Mouse (Mus musculus): ENCODE results near the gene Dhx58. TPM values are rescaled to one million over a fixed set of nuclear protein-coding genes. Genes with fewer than 3 reads are reported as not detected.

Gene Dhx58
- total RNA-seq, 1 experiment: 2.3 TPM

- Histone ChIP-seq H3K4me1 (ENCODE audit: control insufficient read depth in 2 of 2, insufficient read depth in 2 of 2, low read length in 2 of 2, poor library complexity in 1 of 2) (peaks cover 3 to 16% of the 10 kb centered on the region in 2 experiments; a peak in 3 of 4 replicates), H3K9me3 (ENCODE audit: control insufficient read depth, insufficient read depth, low read depth, low read length) (no peaks in the 10 kb centered on the region), H3K27ac (ENCODE audit: insufficient read depth, low read depth, low read length, poor library complexity, severe bottlenecking) (no peak overlapping the region), H3K4me3 (ENCODE audit: insufficient read depth in 1 of 2, low read depth in 1 of 2, low read length in 2 of 2, poor library complexity in 1 of 2, severe bottlenecking in 1 of 2) (no peak overlapping the region), H3K9ac (ENCODE audit: insufficient read depth, low read depth, low read length, poor library complexity, severe bottlenecking) (no peak overlapping the region), H3K36me3 (ENCODE audit: control insufficient read depth, insufficient read depth, low read length, poor library complexity, severe bottlenecking) (no peaks in the 10 kb centered on the region; the same call in 1 of the 2 replicates)
- in situ Hi-C loops (cut with MboI; ENCODE audit: low sequenced_read_pairs in 2 of 2, unreplicated experiment in 2 of 2): no loop called here
- no peak for DNase-seq (ENCODE audit: low read depth, low spot score)
- no peak for TF ChIP-seq MAFK (IDR thresholded peaks at IDR 0.05; ENCODE audit: insufficient read depth, low read depth, low read length)
- TF ChIP-seq CHD2 (IDR thresholded peaks at IDR 0.05; ENCODE audit: low read depth, low read length): no peak
- TF ChIP-seq HCFC1 (IDR thresholded peaks at IDR 0.05; ENCODE audit: borderline replicate concordance, insufficient read depth, low read length): no peak
- TF ChIP-seq ZC3H11A (IDR thresholded peaks at IDR 0.05; ENCODE audit: borderline replicate concordance, low read depth, low read length): no peak
- TF ChIP-seq ZNF384 (IDR thresholded peaks at IDR 0.05; ENCODE audit: low read depth, low read length): no peak
Measured at GRCm38 (mm10) chr11:100728601-100729000, 24.5 kb upstream of the Dhx58 start.

- Histone ChIP-seq H3K4me3 (ENCODE audit: insufficient read depth in 1 of 2, low read depth in 1 of 2, low read length in 2 of 2, poor library complexity in 1 of 2, severe bottlenecking in 1 of 2) (no peak overlapping the region), H3K4me1 (ENCODE audit: control insufficient read depth in 2 of 2, insufficient read depth in 2 of 2, low read length in 2 of 2, poor library complexity in 1 of 2) (peaks cover 7 to 20% of the 10 kb centered on the region in 2 experiments; a peak in 3 of 4 replicates), H3K9me3 (ENCODE audit: control insufficient read depth, insufficient read depth, low read depth, low read length) (no peaks in the 10 kb centered on the region), H3K27ac (ENCODE audit: insufficient read depth, low read depth, low read length, poor library complexity, severe bottlenecking) (no peak overlapping the region), H3K9ac (ENCODE audit: insufficient read depth, low read depth, low read length, poor library complexity, severe bottlenecking) (no peak overlapping the region), H3K36me3 (ENCODE audit: control insufficient read depth, insufficient read depth, low read length, poor library complexity, severe bottlenecking) (no peaks in the 10 kb centered on the region; the same call in 1 of the 2 replicates)
- no peak for DNase-seq (ENCODE audit: low read depth, low spot score)
- TF ChIP-seq ZC3H11A (IDR thresholded peaks at IDR 0.05; ENCODE audit: borderline replicate concordance, low read depth, low read length): no peak
- TF ChIP-seq CHD2 (IDR thresholded peaks at IDR 0.05; ENCODE audit: low read depth, low read length): no peak
- TF ChIP-seq ZNF384 (IDR thresholded peaks at IDR 0.05; ENCODE audit: low read depth, low read length): no peak
- TF ChIP-seq HCFC1 (IDR thresholded peaks at IDR 0.05; ENCODE audit: borderline replicate concordance, insufficient read depth, low read length): no peak
- TF ChIP-seq MAFK (IDR thresholded peaks at IDR 0.05; ENCODE audit: insufficient read depth, low read depth, low read length): no peak
- in situ Hi-C loops (cut with MboI; ENCODE audit: low sequenced_read_pairs in 2 of 2, unreplicated experiment in 2 of 2): no loop called here
Measured at GRCm38 (mm10) chr11:100727201-100727600, 23.1 kb upstream of the Dhx58 start.

- Histone ChIP-seq H3K36me3 (ENCODE audit: control insufficient read depth, insufficient read depth, low read length, poor library complexity, severe bottlenecking) (no peaks in the 10 kb centered on the region; the same call in 1 of the 2 replicates), H3K9me3 (ENCODE audit: control insufficient read depth, insufficient read depth, low read depth, low read length) (no peaks in the 10 kb centered on the region), H3K4me3 (ENCODE audit: insufficient read depth in 1 of 2, low read depth in 1 of 2, low read length in 2 of 2, poor library complexity in 1 of 2, severe bottlenecking in 1 of 2) (no peak overlapping the region), H3K27ac (ENCODE audit: insufficient read depth, low read depth, low read length, poor library complexity, severe bottlenecking) (no peak overlapping the region), H3K9ac (ENCODE audit: insufficient read depth, low read depth, low read length, poor library complexity, severe bottlenecking) (no peak overlapping the region), H3K4me1 (ENCODE audit: control insufficient read depth in 2 of 2, insufficient read depth in 2 of 2, low read length in 2 of 2, poor library complexity in 1 of 2) (peaks cover 12 to 27% of the 10 kb centered on the region in 2 experiments)
- DNase-seq (ENCODE audit: low read depth, low spot score): no peak
- in situ Hi-C loops (cut with MboI; ENCODE audit: low sequenced_read_pairs in 2 of 2, unreplicated experiment in 2 of 2): no loop called here
- TF ChIP-seq ZNF384 (IDR thresholded peaks at IDR 0.05; ENCODE audit: low read depth, low read length) (no peak), CHD2 (IDR thresholded peaks at IDR 0.05; ENCODE audit: low read depth, low read length) (no peak), HCFC1 (IDR thresholded peaks at IDR 0.05; ENCODE audit: borderline replicate concordance, insufficient read depth, low read length) (no peak), MAFK (IDR thresholded peaks at IDR 0.05; ENCODE audit: insufficient read depth, low read depth, low read length) (no peak), ZC3H11A (IDR thresholded peaks at IDR 0.05; ENCODE audit: borderline replicate concordance, low read depth, low read length) (no peak)
Measured at GRCm38 (mm10) chr11:100724919-100725512, 20.9 kb upstream of the Dhx58 start.

GRCm38 (mm10) chr11:100722493-100723028 is 18.5 kb upstream of the Dhx58 start:
- no peak for TF ChIP-seq CHD2 (IDR thresholded peaks at IDR 0.05; ENCODE audit: low read depth, low read length)
- TF ChIP-seq MAFK (IDR thresholded peaks at IDR 0.05; ENCODE audit: insufficient read depth, low read depth, low read length): no peak
- no peak for TF ChIP-seq HCFC1 (IDR thresholded peaks at IDR 0.05; ENCODE audit: borderline replicate concordance, insufficient read depth, low read length)
- TF ChIP-seq ZC3H11A (IDR thresholded peaks at IDR 0.05; ENCODE audit: borderline replicate concordance, low read depth, low read length): no peak
- TF ChIP-seq ZNF384 (IDR thresholded peaks at IDR 0.05; ENCODE audit: low read depth, low read length): no peak
- in situ Hi-C loops (cut with MboI; ENCODE audit: low sequenced_read_pairs in 2 of 2, unreplicated experiment in 2 of 2): no loop called here
- Histone ChIP-seq H3K9ac (ENCODE audit: insufficient read depth, low read depth, low read length, poor library complexity, severe bottlenecking) (no peak overlapping the region), H3K27ac (ENCODE audit: insufficient read depth, low read depth, low read length, poor library complexity, severe bottlenecking) (no peak overlapping the region), H3K36me3 (ENCODE audit: control insufficient read depth, insufficient read depth, low read length, poor library complexity, severe bottlenecking) (peaks cover 13% of the 10 kb centered on the region), H3K4me3 (ENCODE audit: insufficient read depth in 1 of 2, low read depth in 1 of 2, low read length in 2 of 2, poor library complexity in 1 of 2, severe bottlenecking in 1 of 2) (no peak overlapping the region), H3K4me1 (ENCODE audit: control insufficient read depth in 2 of 2, insufficient read depth in 2 of 2, low read length in 2 of 2, poor library complexity in 1 of 2) (peaks cover 13 to 31% of the 10 kb centered on the region in 2 experiments), H3K9me3 (ENCODE audit: control insufficient read depth, insufficient read depth, low read depth, low read length) (no peaks in the 10 kb centered on the region)
- DNase-seq (ENCODE audit: low read depth, low spot score): no peak
